Mouse (Mus musculus): ENCODE measurements around the gene Cyp4f40.
"Not testable (repeated sequence)": the region's sequence is repeated elsewhere in the genome, so short reads cannot be mapped to it uniquely, and the experiment has no call there.

Gene Cyp4f40

GRCm38 (mm10) chr17:32710541-32710940 is 51.8 kb downstream of the Cyp4f40 start:
- not testable (repeated sequence) for DNase-seq (ENCODE audit: low read depth)

- not testable (repeated sequence) for DNase-seq (ENCODE audit: low read depth)
Measured at GRCm38 (mm10) chr17:32722151-32722550, 63.5 kb downstream of the Cyp4f40 start.

GRCm38 (mm10) chr17:32722771-32723170 is 64.1 kb downstream of the Cyp4f40 start:
- DNase-seq (ENCODE audit: low read depth): no peak

DNA sequence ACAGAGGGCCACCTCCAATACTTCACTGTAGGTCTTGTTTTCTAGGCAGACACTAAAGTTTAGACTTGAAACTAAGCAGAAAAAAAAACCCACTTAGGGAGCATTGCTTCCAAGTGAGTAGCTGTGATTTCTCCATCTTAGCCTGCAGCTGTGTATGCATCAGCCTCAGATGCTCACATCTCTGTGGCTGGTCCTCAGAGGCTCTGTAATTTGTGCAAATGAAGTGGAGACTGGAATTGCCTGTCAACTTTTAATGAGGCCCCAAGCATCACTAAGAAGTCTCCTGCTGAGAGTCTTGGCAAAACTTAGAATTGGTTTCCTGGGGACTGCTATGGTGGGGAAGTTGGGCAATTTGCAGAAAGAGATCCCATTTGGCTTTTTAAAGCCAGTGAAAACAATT is 67.7 kb downstream of the Cyp4f40 start:
- DNase-seq (ENCODE audit: low read depth): not testable (repeated sequence)
